Comparison of ENCODE assay signal across 8 mouse cellular contexts in genomic region chr2:116075902-116076301, GRCm38 (mm10). TPM values are rescaled to one million over a fixed set of nuclear protein-coding genes. Genes with fewer than 3 reads are reported as not detected.
DNase-seq lines count a peak whose midpoint lies in the region; ATAC-seq and TF ChIP-seq lines count a peak whose summit lies in the region.

No protein-coding gene starts in this region.

- peak overlapping the region; percentile 78 for H3K27ac ChIP-seq in left cerebral cortex, adult 2 months
- H3K27ac ChIP-seq in heart, embryonic 14.5 days (replicated peaks in 1 of 2; ENCODE audit: control insufficient read depth in 1 of 2, insufficient read depth in 1 of 2, low read depth in 2 of 2, low read length in 2 of 2) = peak overlapping the region; percentile 43 to 66
- H3K27ac ChIP-seq in kidney, postnatal 0 days = peak overlapping the region; percentile 75

- DNase-seq in left cerebral cortex, adult 2 months (ENCODE audit: extremely low spot score in 1 of 2, low spot score in 2 of 2) = no peak
- DNase-seq in left cerebral cortex, postnatal 4 days = no peak
- peak; percentile 90 for DNase-seq in embryo, embryonic 10 days (ENCODE audit: low spot score)
- peak; percentile 92 for DNase-seq in kidney, postnatal 0 days (ENCODE audit: low spot score)
- peak; percentile 56 to 62 for DNase-seq in lung, postnatal 4 days
- peak; percentile 17 for DNase-seq in testis, postnatal 14 days (ENCODE audit: low spot score)
- no peak for DNase-seq in layer of hippocampus, postnatal 25 days (ENCODE audit: extremely low spot score in 1 of 2, low spot score in 1 of 2)

- TF ChIP-seq CTCF in left cerebral cortex, adult 2 months (IDR thresholded peaks at IDR 0.05) = no peak
- TF ChIP-seq CTCF in kidney, postnatal 0 days (IDR thresholded peaks at IDR 0.05; ENCODE audit: low read depth) = no peak

- H3K4me1 ChIP-seq in heart, embryonic 14.5 days (ENCODE audit: control insufficient read depth in 2 of 2, insufficient read depth in 2 of 2, low read length in 2 of 2) = peaks cover 8 to 14% of the 10 kb centered on the region in 2 experiments
- 0 out of 2 replicates have a peak, but pooled peaks cover 3% of the 10 kb centered on the region for H3K4me1 ChIP-seq in kidney, postnatal 0 days (replicated peaks; ENCODE audit: insufficient read depth, low read length)

- under 1% methylated on average over 23 of the region's 23 CpGs for WGBS in heart, embryonic 14.5 days
- under 1% methylated on average over 23 of the region's 23 CpGs for WGBS in kidney, postnatal 0 days

- H3K4me2 ChIP-seq in heart, embryonic 14.5 days (ENCODE audit: low read length) = peak overlapping the region; percentile 84
- peak overlapping the region; percentile 79 for H3K4me2 ChIP-seq in kidney, postnatal 0 days (ENCODE audit: low read length)

- H3K4me3 ChIP-seq in left cerebral cortex, adult 2 months = peak overlapping the region; percentile 54
- peak overlapping the region; percentile 49 to 59 for H3K4me3 ChIP-seq in heart, embryonic 14.5 days (ENCODE audit: control insufficient read depth in 1 of 2, insufficient read depth in 1 of 2, low read depth in 1 of 2, low read length in 2 of 2)
- H3K4me3 ChIP-seq in kidney, postnatal 0 days (replicated peaks; ENCODE audit: low read depth, low read length) = peak overlapping the region; percentile 45

- intact Hi-C loops in left cerebral cortex, adult 2 months (cut with DNase I) = loop anchor here (10.0 kb wide), 3 partner anchors 749 to 1451 kb away; no protein-coding TSS in a partner anchor
- intact Hi-C loops in left cerebral cortex, postnatal 4 days (cut with DNase I) = loop anchor here (2.0 kb wide), 1 partner anchor 739 kb away; no protein-coding TSS in a partner anchor

- no peaks in the 10 kb centered on the region for H3K36me3 ChIP-seq in heart, embryonic 14.5 days (ENCODE audit: control insufficient read depth, insufficient read depth, low read length)
- H3K36me3 ChIP-seq in kidney, postnatal 0 days (ENCODE audit: insufficient read depth, low read length) = no peaks in the 10 kb centered on the region

- H3K9me3 ChIP-seq in heart, embryonic 14.5 days (ENCODE audit: control insufficient read depth, low read length) = no peaks in the 10 kb centered on the region
- no peaks in the 10 kb centered on the region for H3K9me3 ChIP-seq in kidney, postnatal 0 days (replicated peaks; ENCODE audit: low read length)

- ATAC-seq in heart, embryonic 14.5 days (ENCODE audit: insufficient number of reproducible peaks, insufficient read depth, low FRiP score, low read depth) = peak; percentile 84
- peak; percentile 75 for ATAC-seq in kidney, postnatal 0 days (replicated peaks; ENCODE audit: low FRiP score, low read depth)

- no peaks in the 10 kb centered on the region for H3K27me3 ChIP-seq in heart, embryonic 14.5 days (ENCODE audit: control insufficient read depth, insufficient read depth, low read length)
- H3K27me3 ChIP-seq in kidney, postnatal 0 days (ENCODE audit: insufficient read depth, low read length) = no peaks in the 10 kb centered on the region

- peak overlapping the region; percentile 72 for H3K9ac ChIP-seq in heart, embryonic 14.5 days (ENCODE audit: low read length)
- peak overlapping the region; percentile 61 for H3K9ac ChIP-seq in kidney, postnatal 0 days (ENCODE audit: low read depth, low read length)

RNA-seq across cellular contexts. Expression of gene Meis2, which starts 10.3 kb away (rescaled TPM):
- 100 to 1,000 TPM; 110 to 116 TPM for total RNA-seq in left cerebral cortex, adult 2 months (2021)
- total RNA-seq in left cerebral cortex, postnatal 4 days (2021) = 100 to 1,000 TPM; 186 to 188 TPM
- polyA plus RNA-seq in heart, embryonic 14.5 days (2014; fragmentation: Nextera tagmentation; extraction: Ambion mirVana) = 30.8 and 30.9 TPM in 2 replicates
- polyA plus RNA-seq in kidney, postnatal 0 days (2015; fragmentation: Nextera tagmentation; extraction: Ambion mirVana) = 52.8 and 60.4 TPM in 2 replicates
- 10 to 100 TPM; 36.0 to 46.4 TPM for total RNA-seq in layer of hippocampus, postnatal 25 days (2021)

Comparison
In these comparisons a context has a peak if more than half of its experiments do, and no peak if none do; other contexts are left out.
1. DNase-seq: peak in embryo, embryonic 10 days (single experiment), kidney, postnatal 0 days (single experiment), lung, postnatal 4 days (2 of 2) and testis, postnatal 14 days (single experiment); none in left cerebral cortex, adult 2 months (0 of 2), left cerebral cortex, postnatal 4 days (single experiment) and layer of hippocampus, postnatal 25 days (0 of 2).
2. Peak in every context shown above with its lines, with median percentiles within 50 percentile points of each other: H3K27ac ChIP-seq and H3K4me3 ChIP-seq.